Mouse (Mus musculus): ENCODE measurements around the gene Baiap2l1.

Baiap2l1 gene

DNA sequence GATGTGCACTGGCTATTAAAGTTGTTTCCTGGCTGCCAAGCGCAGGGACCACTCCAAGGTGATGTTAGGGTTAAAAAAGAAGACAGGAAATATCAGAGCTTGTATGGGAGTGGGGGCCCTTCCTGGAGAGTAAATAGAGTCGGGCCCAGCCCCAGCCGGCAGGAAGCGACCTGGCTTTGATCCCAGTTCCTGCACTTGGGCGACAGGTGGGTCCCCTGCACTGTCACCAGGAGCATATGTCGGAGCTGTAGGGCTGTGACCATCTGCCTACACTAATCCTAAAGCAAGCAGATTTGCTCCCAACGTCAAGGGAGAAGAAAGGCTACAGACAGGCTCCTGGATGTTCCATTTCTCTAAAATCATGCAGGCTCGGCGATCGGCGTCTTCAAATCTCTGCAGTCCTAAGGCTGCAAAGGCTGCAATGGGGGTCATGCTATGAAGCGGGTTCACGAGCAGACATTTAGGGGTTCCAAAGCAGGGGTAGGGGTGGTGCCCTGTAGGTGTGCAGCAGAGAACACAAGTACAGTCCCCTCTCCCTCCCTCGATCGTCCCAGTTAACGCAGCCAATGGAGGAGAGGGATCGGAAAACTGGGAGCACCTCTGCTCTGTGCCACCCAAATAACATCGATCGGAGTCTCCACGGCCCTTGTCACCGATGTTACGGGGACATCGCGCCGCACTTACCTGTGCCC, 135.0 kb downstream of the Baiap2l1 start:
- DNase-seq, result peak; percentile 55 to 62

DNA sequence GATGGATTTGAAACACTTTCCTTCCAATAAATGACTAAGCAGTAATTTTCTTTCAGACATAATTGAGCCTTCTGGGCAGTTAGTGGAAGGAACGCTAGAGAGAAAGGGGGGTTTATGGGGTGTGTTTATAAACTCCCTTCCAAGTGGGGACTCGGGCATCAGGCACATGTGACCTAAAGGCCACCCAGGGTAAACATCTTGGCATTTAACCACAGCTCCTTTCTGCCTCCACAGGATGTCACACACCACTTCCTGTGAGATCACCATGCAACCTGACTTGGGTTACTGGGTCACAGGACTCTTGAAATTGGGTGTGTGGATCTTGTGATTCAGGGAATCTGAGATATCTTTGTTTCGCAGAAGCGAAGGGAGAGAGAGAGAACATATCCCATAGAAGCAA, 136.6 kb downstream of the Baiap2l1 start:
- DNase-seq, result peak in 1 of 2 experiments; percentile 63

GRCm38 (mm10) chr5:144219936-144220335, 138.0 kb downstream of the Baiap2l1 start:
- DNase-seq, result no peak

DNA sequence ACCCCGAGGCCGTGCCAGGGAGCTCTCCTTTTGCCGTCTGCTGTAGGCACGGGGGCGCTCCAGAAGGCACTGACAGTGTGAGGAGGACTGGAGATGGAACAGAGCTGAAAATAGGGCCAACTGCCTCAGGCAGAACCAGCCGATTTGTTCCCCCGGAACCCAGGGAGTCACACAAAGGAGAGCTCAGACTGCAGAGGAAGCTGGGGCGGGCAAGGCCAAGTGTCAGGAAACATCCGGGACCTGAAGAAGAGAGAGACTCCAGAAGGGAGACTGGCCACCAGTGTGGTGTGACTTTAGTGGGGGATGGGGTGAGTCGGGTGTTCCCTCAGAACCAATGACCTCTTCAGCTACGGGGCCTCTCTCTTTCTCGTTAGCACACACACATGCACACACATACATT, 138.6 kb downstream of the Baiap2l1 start:
- DNase-seq, result no peak

GRCm38 (mm10) chr5:144218061-144218460, 139.9 kb downstream of the Baiap2l1 start:
- DNase-seq, result no peak

- DNase-seq, result no peak
Observed at GRCm38 (mm10) chr5:144215992-144216391, 141.9 kb downstream of the Baiap2l1 start.

All from thymus, adult 18-20 months (tissue).